Mouse (Mus musculus) testis, adult 10 weeks (tissue): ENCODE measurements around the gene Pds5b. TPM values are rescaled to one million over a fixed set of nuclear protein-coding genes. Genes with fewer than 3 reads are reported as not detected.

Experiments
- polyA plus RNA-seq: library from polyadenylated mRNA; stranded (reverse); fragments of 350-450 nt; fragmentation: Illumina TruSeq; extraction: RNeasy Lipid Tissue Mini Kit (QIAGEN cat#74804); gene quantifications from one replicate; pipeline ENCODE4 v1.2.3, GENCODE M21; 2014; ENCODE audit warnings: low read depth, low replicate concordance

The Pds5b gene
- 42.8 TPM for polyA plus RNA-seq

GRCm38 (mm10) chr5:150673153-150673835 lies at the start of gene Pds5b:
Pds5b (plus strand) TSS chr5:150673739.

GRCm38 (mm10) chr5:150666133-150666739 lies 7.3 kb upstream of the Pds5b start, which contains the start of gene N4bp2l2:
N4bp2l2 (minus strand) TSS chr5:150666183.

Other genes starting within 250 kb of the Pds5b start
- gene Zar1l, start 155.6 kb upstream of the Pds5b start, polyA plus RNA-seq, result not detected
- gene Brca2, start 151.1 kb upstream of the Pds5b start, polyA plus RNA-seq, result 41.0 TPM
- gene N4bp2l1, start 76.6 kb upstream of the Pds5b start, polyA plus RNA-seq, result 23.6 TPM
- 202 TPM for gene N4bp2l2, start 7.6 kb upstream of the Pds5b start, polyA plus RNA-seq